Mouse (Mus musculus): ENCODE measurements around the gene Gtf3c4.

Gene Gtf3c4

GRCm38 (mm10) chr2:28840222-28840951, at the start of gene Gtf3c4, which contains the start of gene Ddx31:
Gene Gtf3c4 (minus strand): TSS chr2:28840360.
Gene Ddx31 (plus strand): TSS chr2:28840406.
- DNase-seq (ENCODE audit: low spot score) = peak; percentile 94

GRCm38 (mm10) chr2:28884914-28885313, 44.8 kb upstream of the Gtf3c4 start:
- DNase-seq (ENCODE audit: low spot score) = no peak

GRCm38 (mm10) chr2:28882826-28883485, 42.8 kb upstream of the Gtf3c4 start:
- DNase-seq (ENCODE audit: low spot score) = no peak

- no peak for DNase-seq (ENCODE audit: low spot score)
Measured at GRCm38 (mm10) chr2:28882047-28882446, 41.9 kb upstream of the Gtf3c4 start.

GRCm38 (mm10) chr2:28881275-28881674, 41.1 kb upstream of the Gtf3c4 start:
- DNase-seq (ENCODE audit: low spot score) = no peak

GRCm38 (mm10) chr2:28875554-28875953, 35.4 kb upstream of the Gtf3c4 start:
- DNase-seq (ENCODE audit: low spot score) = no peak

- no peak for DNase-seq (ENCODE audit: low spot score)
Measured at GRCm38 (mm10) chr2:28867495-28867894, 27.3 kb upstream of the Gtf3c4 start.

GRCm38 (mm10) chr2:28863857-28864256, 23.7 kb upstream of the Gtf3c4 start:
- no peak for DNase-seq (ENCODE audit: low spot score)

GRCm38 (mm10) chr2:28860678-28861423, 20.7 kb upstream of the Gtf3c4 start:
- no peak for DNase-seq (ENCODE audit: low spot score)

- DNase-seq (ENCODE audit: low spot score) = no peak
Measured at GRCm38 (mm10) chr2:28859303-28859702, 19.1 kb upstream of the Gtf3c4 start.

GRCm38 (mm10) chr2:28855773-28856172, 15.6 kb upstream of the Gtf3c4 start:
- no peak for DNase-seq (ENCODE audit: low spot score)

GRCm38 (mm10) chr2:28852594-28852993, 12.4 kb upstream of the Gtf3c4 start:
- no peak for DNase-seq (ENCODE audit: low spot score)

GRCm38 (mm10) chr2:28848879-28849278, 8.7 kb upstream of the Gtf3c4 start:
- no peak for DNase-seq (ENCODE audit: low spot score)

GRCm38 (mm10) chr2:28842042-28842441, 1.9 kb upstream of the Gtf3c4 start:
- DNase-seq (ENCODE audit: low spot score) = no peak

- no peak for DNase-seq (ENCODE audit: low spot score)
Measured at GRCm38 (mm10) chr2:28839501-28840221, 499 bp downstream of the Gtf3c4 start.

- no peak for DNase-seq (ENCODE audit: low spot score)
Measured at GRCm38 (mm10) chr2:28836181-28836940, 3.8 kb downstream of the Gtf3c4 start.

- peak; percentile 22 for DNase-seq (ENCODE audit: low spot score)
Measured at GRCm38 (mm10) chr2:28829265-28829664, 10.9 kb downstream of the Gtf3c4 start.

- no peak for DNase-seq (ENCODE audit: low spot score)
Measured at GRCm38 (mm10) chr2:28818866-28819265, 21.3 kb downstream of the Gtf3c4 start.

- no peak for DNase-seq (ENCODE audit: low spot score)
Measured at GRCm38 (mm10) chr2:28810260-28811013, 29.7 kb downstream of the Gtf3c4 start.

GRCm38 (mm10) chr2:28808841-28809240, 31.3 kb downstream of the Gtf3c4 start:
- no peak for DNase-seq (ENCODE audit: low spot score)

GRCm38 (mm10) chr2:28803406-28803805, 36.8 kb downstream of the Gtf3c4 start:
- no peak for DNase-seq (ENCODE audit: low spot score)
